Mouse (Mus musculus): ENCODE measurements around the gene Dnaaf1. TPM values are rescaled to one million over a fixed set of nuclear protein-coding genes. Genes with fewer than 3 reads are reported as not detected.

The Dnaaf1 gene
- polyA plus RNA-seq, 1 experiment from 2014 or later, result 0.74 TPM

DNA sequence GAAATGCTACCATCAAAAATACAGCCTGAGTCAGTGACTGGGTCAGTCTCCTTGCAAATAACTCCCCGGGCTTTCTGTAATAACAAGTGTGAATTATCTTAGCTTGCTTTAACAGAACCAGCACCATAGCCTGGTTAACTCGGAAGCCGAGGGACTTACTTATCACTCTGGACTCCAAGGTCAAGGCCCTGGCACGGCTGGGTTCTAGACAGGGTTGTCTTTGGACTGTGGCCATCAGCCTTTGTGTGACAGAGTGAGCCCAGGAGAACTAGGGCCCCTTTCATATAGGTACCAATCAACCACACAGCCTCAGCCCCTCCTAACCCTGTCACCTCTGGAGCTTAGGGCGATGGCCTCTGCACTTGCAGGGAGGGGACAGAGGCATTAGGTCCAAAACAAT is 66.0 kb downstream of the Dnaaf1 start:
- 87% methylated on average over 5 of the region's 5 CpGs for WGBS

DNA sequence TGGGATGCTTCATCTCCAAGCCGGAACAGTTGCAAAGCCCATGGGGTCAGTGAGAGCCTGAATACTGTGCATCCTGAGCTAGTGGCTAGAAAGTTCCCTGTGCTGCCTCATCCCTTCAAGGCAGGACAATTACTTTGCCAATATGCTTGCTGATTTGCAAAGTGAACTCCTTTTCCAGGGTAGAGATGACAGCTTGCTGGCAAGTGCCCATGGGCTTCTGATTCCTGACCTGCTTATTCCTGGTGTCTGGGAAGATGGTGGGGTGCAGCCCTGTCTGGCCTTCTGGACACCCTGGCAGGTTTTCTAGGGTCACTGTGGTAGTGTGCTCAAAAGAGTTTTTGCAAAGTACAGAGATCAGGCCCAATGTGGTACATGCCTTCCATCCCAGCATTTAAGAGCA is 67.9 kb downstream of the Dnaaf1 start:
- ATAC-seq (ENCODE audit: low FRiP score, low read depth), result no peak
- Histone ChIP-seq H3K9me3 (no peaks in the 10 kb centered on the region), H3K4me2 (no peak overlapping the region), H3K9ac (no peak overlapping the region), H3K4me1 (replicated peaks) (peaks cover 21% of the 10 kb centered on the region), H3K27ac (replicated peaks) (no peak overlapping the region), H3K4me3 (no peak overlapping the region), H3K36me3 (no peaks in the 10 kb centered on the region), H3K27me3 (no peaks in the 10 kb centered on the region)
- 90% methylated on average over 1 of the region's 1 CpGs for WGBS

More for the DNA sequence above, 66.0 kb downstream of the Dnaaf1 start:
- Histone ChIP-seq H3K4me3 (no peak overlapping the region), H3K4me2 (no peak overlapping the region), H3K4me1 (replicated peaks) (peaks cover 21% of the 10 kb centered on the region), H3K27me3 (no peaks in the 10 kb centered on the region), H3K27ac (replicated peaks) (no peak overlapping the region), H3K9me3 (no peaks in the 10 kb centered on the region), H3K9ac (no peak overlapping the region), H3K36me3 (no peaks in the 10 kb centered on the region)
- no peak for ATAC-seq (ENCODE audit: low FRiP score, low read depth)

DNA sequence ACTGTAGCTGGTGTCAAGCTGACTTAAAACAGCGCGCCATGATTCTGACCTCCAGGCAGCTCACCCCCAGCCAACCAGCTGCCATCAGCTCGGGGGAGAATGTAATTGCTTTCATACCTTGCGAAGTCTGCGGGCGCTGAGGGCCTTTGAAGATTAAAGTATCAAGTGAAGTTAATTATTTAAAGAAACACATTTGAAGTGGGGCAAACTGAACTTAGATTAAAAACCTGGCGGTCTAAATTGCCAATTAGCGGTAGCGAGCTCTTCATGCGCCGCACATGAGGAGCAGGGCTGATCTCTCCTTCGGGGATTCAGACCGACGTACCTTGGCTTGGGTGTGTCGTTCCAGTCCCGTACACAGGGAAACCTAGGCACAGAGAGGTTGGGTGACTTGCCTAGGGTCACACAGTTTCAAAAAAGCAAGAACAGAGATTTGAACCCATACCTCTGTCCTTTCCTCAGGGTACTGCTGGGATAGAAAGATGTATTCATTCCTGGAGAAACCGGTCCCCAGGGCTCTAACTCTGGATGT is 69.5 kb downstream of the Dnaaf1 start:
- WGBS, result 59% methylated on average over 17 of the region's 17 CpGs
- Histone ChIP-seq H3K4me3 (no peak overlapping the region), H3K9ac (no peak overlapping the region), H3K4me1 (replicated peaks) (peaks cover 21% of the 10 kb centered on the region), H3K27me3 (no peaks in the 10 kb centered on the region), H3K27ac (replicated peaks) (peak overlapping the region; percentile 75), H3K36me3 (no peaks in the 10 kb centered on the region), H3K9me3 (no peaks in the 10 kb centered on the region), H3K4me2 (no peak overlapping the region)
- 0 out of 2 replicates have a peak, but pooled peaks have one; percentile 28 for ATAC-seq (ENCODE audit: low FRiP score, low read depth)

DNA sequence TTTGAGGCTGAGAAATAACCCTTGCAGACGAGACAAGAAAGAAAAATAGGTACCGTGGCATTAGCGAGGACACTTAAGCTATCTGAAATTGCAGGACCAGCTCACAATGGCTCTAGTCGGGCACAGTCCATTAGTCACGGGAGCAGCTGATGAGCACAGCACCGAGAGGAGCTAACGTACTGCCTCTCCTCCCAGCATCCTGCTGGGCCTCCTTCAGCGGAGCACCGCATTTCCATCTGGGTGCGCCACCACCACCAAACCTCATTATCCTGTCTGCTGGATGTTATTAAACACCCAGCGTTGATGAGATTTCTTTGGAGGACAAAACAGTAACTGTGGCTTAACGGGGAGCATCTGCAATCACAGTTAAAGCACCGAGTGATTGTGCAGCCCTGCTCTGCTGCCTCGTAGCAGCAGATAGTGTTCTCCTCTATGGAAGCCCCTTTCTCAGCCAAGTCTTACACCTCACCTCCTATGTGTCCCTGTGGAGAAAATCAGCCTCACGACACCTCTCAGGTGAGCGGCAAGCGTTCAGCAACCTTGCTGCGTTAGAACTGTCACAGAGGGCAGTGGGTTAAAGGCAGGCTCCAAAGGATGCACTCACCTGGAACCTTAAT is 70.1 kb downstream of the Dnaaf1 start:
- H3K4me3 ChIP-seq, result no peak overlapping the region
- 0 out of 2 replicates have a peak overlapping the region, but pooled peaks have one; percentile 1 for H3K4me2 ChIP-seq
- WGBS, result 37% methylated on average over 18 of the region's 18 CpGs
- no peaks in the 10 kb centered on the region for H3K27me3 ChIP-seq
- H3K27ac ChIP-seq (replicated peaks), result peak overlapping the region; percentile 75
- H3K4me1 ChIP-seq (replicated peaks), result peaks cover 21% of the 10 kb centered on the region
- H3K9me3 ChIP-seq, result no peaks in the 10 kb centered on the region
- no peak overlapping the region for H3K9ac ChIP-seq
- no peaks in the 10 kb centered on the region for H3K36me3 ChIP-seq
- peak; percentile 73 for ATAC-seq (ENCODE audit: low FRiP score, low read depth)

GRCm38 (mm10) chr8:119646197-119646596 is 71.2 kb downstream of the Dnaaf1 start:
- Histone ChIP-seq H3K4me3 (no peak overlapping the region), H3K9me3 (no peaks in the 10 kb centered on the region), H3K9ac (no peak overlapping the region), H3K27ac (replicated peaks) (peak overlapping the region; percentile 75; the same call in 1 of the 2 replicates), H3K27me3 (no peaks in the 10 kb centered on the region), H3K4me2 (no peak overlapping the region), H3K4me1 (replicated peaks) (peaks cover 21% of the 10 kb centered on the region), H3K36me3 (no peaks in the 10 kb centered on the region)
- WGBS, result 80% methylated on average over 3 of the region's 3 CpGs
- ATAC-seq (ENCODE audit: low FRiP score, low read depth), result no peak

DNA sequence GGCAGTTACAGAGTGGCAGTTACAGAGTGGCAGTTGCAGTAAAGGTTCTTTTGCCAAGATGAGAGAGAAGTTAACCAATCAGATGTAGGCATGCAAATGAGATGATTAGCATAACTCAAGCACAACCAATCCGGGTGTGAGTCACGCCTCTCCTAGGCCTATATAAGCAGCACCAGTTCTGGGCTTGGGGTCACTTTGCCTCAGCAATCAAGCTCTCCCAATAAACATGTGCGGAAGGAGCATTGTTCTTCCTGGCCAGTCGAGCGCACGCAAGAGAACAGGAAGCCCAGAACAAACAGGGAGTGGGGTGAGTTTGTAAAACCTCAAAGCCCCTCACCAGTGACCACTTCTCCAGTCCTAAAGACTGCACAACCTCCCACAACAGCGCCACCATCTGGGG is 71.8 kb downstream of the Dnaaf1 start:
- no peak overlapping the region for H3K4me3 ChIP-seq
- peaks cover 21% of the 10 kb centered on the region for H3K4me1 ChIP-seq (replicated peaks)
- no peaks in the 10 kb centered on the region for H3K36me3 ChIP-seq
- no peak for ATAC-seq (ENCODE audit: low FRiP score, low read depth)
- H3K4me2 ChIP-seq, result no peak overlapping the region
- no peak overlapping the region for H3K27ac ChIP-seq (replicated peaks)
- H3K9ac ChIP-seq, result no peak overlapping the region
- no peaks in the 10 kb centered on the region for H3K27me3 ChIP-seq
- H3K9me3 ChIP-seq, result no peaks in the 10 kb centered on the region
- 87% methylated on average over 7 of the region's 7 CpGs for WGBS

Other genes starting within 250 kb of the Dnaaf1 start
- gene Hsbp1, start 230.7 kb upstream of the Dnaaf1 start, polyA plus RNA-seq (2015; fragmentation: Nextera tagmentation; extraction: Ambion mirVana), result 757 and 781 TPM in 2 replicates
- 16.8 and 18.5 TPM in 2 replicates for gene Mlycd, start 180.4 kb upstream of the Dnaaf1 start, polyA plus RNA-seq (2015; fragmentation: Nextera tagmentation; extraction: Ambion mirVana)
- gene Osgin1, start 141.1 kb upstream of the Dnaaf1 start, polyA plus RNA-seq (2015; fragmentation: Nextera tagmentation; extraction: Ambion mirVana), result 0.38 TPM in 2 replicates
- 45.8 and 48.3 TPM in 2 replicates for gene Necab2, start 128.5 kb upstream of the Dnaaf1 start, polyA plus RNA-seq (2015; fragmentation: Nextera tagmentation; extraction: Ambion mirVana)
- gene Slc38a8, start 73.5 kb upstream of the Dnaaf1 start, polyA plus RNA-seq (2015; fragmentation: Nextera tagmentation; extraction: Ambion mirVana), result 0.13 and 0.22 TPM in 2 replicates
- 50.7 and 54.0 TPM in 2 replicates for gene Mbtps1, start 16.5 kb upstream of the Dnaaf1 start, polyA plus RNA-seq (2015; fragmentation: Nextera tagmentation; extraction: Ambion mirVana)
- 153 and 162 TPM in 2 replicates for gene Hsdl1, start 52 bp upstream of the Dnaaf1 start, polyA plus RNA-seq (2015; fragmentation: Nextera tagmentation; extraction: Ambion mirVana)
- 14.1 and 14.7 TPM in 2 replicates for gene Taf1c, start 30.0 kb downstream of the Dnaaf1 start, polyA plus RNA-seq (2015; fragmentation: Nextera tagmentation; extraction: Ambion mirVana)
- 0.10 and 0.34 TPM in 2 replicates for gene Adad2, start 37.5 kb downstream of the Dnaaf1 start, polyA plus RNA-seq (2015; fragmentation: Nextera tagmentation; extraction: Ambion mirVana)
- gene Kcng4, start 60.4 kb downstream of the Dnaaf1 start, polyA plus RNA-seq (2015; fragmentation: Nextera tagmentation; extraction: Ambion mirVana), result 0.10 and 0.13 TPM in 2 replicates
- 6.1 and 6.6 TPM in 2 replicates for gene Wfdc1, start 91.1 kb downstream of the Dnaaf1 start, polyA plus RNA-seq (2015; fragmentation: Nextera tagmentation; extraction: Ambion mirVana)
- gene Atp2c2, start 124.8 kb downstream of the Dnaaf1 start, polyA plus RNA-seq (2015; fragmentation: Nextera tagmentation; extraction: Ambion mirVana), result 0.32 and 0.38 TPM in 2 replicates
- gene Tldc1, start 203.2 kb downstream of the Dnaaf1 start, polyA plus RNA-seq (2015; fragmentation: Nextera tagmentation; extraction: Ambion mirVana), result 10.1 and 13.2 TPM in 2 replicates

Measured in hindbrain, embryonic 15.5 days (tissue).